8 mouse cellular contexts compared by ENCODE assay signal in genomic region chr4:41740380-41741157, GRCm38 (mm10). TPM values are rescaled to one million over a fixed set of nuclear protein-coding genes. Genes with fewer than 3 reads are reported as not detected.
DNase-seq lines count a peak whose midpoint lies in the region; ATAC-seq and TF ChIP-seq lines count a peak whose summit lies in the region.

No protein-coding gene starts in this region.

- H3K27ac ChIP-seq in layer of hippocampus, adult 2 months = peak overlapping the region; percentile 94
- H3K27ac ChIP-seq in forebrain, embryonic 16.5 days (ENCODE audit: low read length) = peak overlapping the region; percentile 80
- H3K27ac ChIP-seq in intestine, postnatal 0 days (ENCODE audit: low read depth, low read length) = peak overlapping the region; percentile 82
- peak overlapping the region; percentile 87 for H3K27ac ChIP-seq in liver, postnatal 0 days (ENCODE audit: low read depth)
- H3K27ac ChIP-seq in olfactory bulb, adult 2 months (ENCODE audit: insufficient read depth, low read depth, low read length) = peak overlapping the region; percentile 41; the same call in 1 of the 2 replicates

- TF ChIP-seq POLR2A in olfactory bulb, adult 2 months (IDR thresholded peaks at IDR 0.05; ENCODE audit: insufficient read depth, low read depth, low read length) = no peak

- no peak for TF ChIP-seq EP300 in liver, postnatal 0 days (IDR thresholded peaks at IDR 0.05; ENCODE audit: low read depth)

- H3K4me3 ChIP-seq in layer of hippocampus, adult 2 months = peak overlapping the region; percentile 75
- H3K4me3 ChIP-seq in forebrain, embryonic 16.5 days (replicated peaks; ENCODE audit: low read length) = peak overlapping the region; percentile 82
- peak overlapping the region; percentile 63 for H3K4me3 ChIP-seq in intestine, postnatal 0 days (ENCODE audit: low read depth, low read length)
- H3K4me3 ChIP-seq in liver, postnatal 0 days (ENCODE audit: low read depth, low read length) = peak overlapping the region; percentile 65
- H3K4me3 ChIP-seq in olfactory bulb, adult 2 months (ENCODE audit: insufficient read depth, low read depth, low read length) = peak overlapping the region; percentile 77

- WGBS in forebrain, embryonic 16.5 days = under 1% methylated on average over 48 of the region's 48 CpGs
- WGBS in intestine, postnatal 0 days = under 1% methylated on average over 46 of the region's 48 CpGs
- WGBS in liver, postnatal 0 days (ENCODE audit: insufficient replicate concordance) = under 1% methylated on average over 48 of the region's 48 CpGs
- WGBS in olfactory bulb, adult 2 months = 1% methylated on average over 48 of the region's 48 CpGs

- peak; percentile 1; the same call in 1 of the 2 replicates for TF ChIP-seq CTCF in layer of hippocampus, adult 2 months (conservative IDR thresholded peaks at IDR 0.05)
- TF ChIP-seq CTCF in intestine, postnatal 0 days (IDR thresholded peaks at IDR 0.05; ENCODE audit: low read depth) = peak; percentile 45
- peak; percentile 27; the same call in 1 of the 2 replicates for TF ChIP-seq CTCF in liver, postnatal 0 days (IDR thresholded peaks at IDR 0.05; ENCODE audit: low read depth)
- TF ChIP-seq CTCF in olfactory bulb, adult 2 months (IDR thresholded peaks at IDR 0.05; ENCODE audit: insufficient read depth, low read depth, low read length) = peak; percentile 30; the same call in 1 of the 2 replicates

- peak overlapping the region; percentile 82 for H3K9ac ChIP-seq in forebrain, embryonic 16.5 days (replicated peaks; ENCODE audit: low read depth, low read length)
- peak overlapping the region; percentile 57 for H3K9ac ChIP-seq in intestine, postnatal 0 days (ENCODE audit: low read depth, low read length)
- H3K9ac ChIP-seq in liver, postnatal 0 days (replicated peaks) = peak overlapping the region; percentile 59

- peak in 1 of 2 experiments; percentile 59 for DNase-seq in layer of hippocampus, adult 2 months (ENCODE audit: low spot score in 2 of 2)
- no peak for DNase-seq in layer of hippocampus, adult 9-10 months (ENCODE audit: low spot score)
- peak; percentile 57 for DNase-seq in cerebellum, adult 11 months
- no peak for DNase-seq in liver, postnatal 0 days
- no peak for DNase-seq in urinary bladder, postnatal 25 days (ENCODE audit: low spot score)

- peak; percentile 80 for ATAC-seq in forebrain, embryonic 16.5 days
- peak; percentile 65 for ATAC-seq in intestine, postnatal 0 days
- ATAC-seq in liver, postnatal 0 days = peak; percentile 74

- no peaks in the 10 kb centered on the region; the same call in 1 of the 2 replicates for H3K36me3 ChIP-seq in forebrain, embryonic 16.5 days (ENCODE audit: control insufficient read depth, insufficient read depth)
- H3K36me3 ChIP-seq in intestine, postnatal 0 days (ENCODE audit: control insufficient read depth, insufficient read depth) = peaks cover 7% of the 10 kb centered on the region; the same call in 1 of the 2 replicates
- H3K36me3 ChIP-seq in liver, postnatal 0 days (replicated peaks; ENCODE audit: insufficient read depth, low read length) = peaks cover 5% of the 10 kb centered on the region

- H3K4me2 ChIP-seq in forebrain, embryonic 16.5 days (ENCODE audit: low read length) = peak overlapping the region; percentile 93
- H3K4me2 ChIP-seq in intestine, postnatal 0 days (replicated peaks; ENCODE audit: low read depth) = peak overlapping the region; percentile 96
- peak overlapping the region; percentile 91 for H3K4me2 ChIP-seq in liver, postnatal 0 days (ENCODE audit: low read depth, low read length)

- H3K9me3 ChIP-seq in forebrain, embryonic 16.5 days (ENCODE audit: control insufficient read depth, low read length) = no peaks in the 10 kb centered on the region
- no peaks in the 10 kb centered on the region for H3K9me3 ChIP-seq in intestine, postnatal 0 days (ENCODE audit: control insufficient read depth)
- no peaks in the 10 kb centered on the region for H3K9me3 ChIP-seq in liver, postnatal 0 days (ENCODE audit: low read length)

- peaks cover 21% of the 10 kb centered on the region for H3K4me1 ChIP-seq in forebrain, embryonic 16.5 days (replicated peaks; ENCODE audit: control insufficient read depth, insufficient read depth, low read length)
- H3K4me1 ChIP-seq in intestine, postnatal 0 days (replicated peaks; ENCODE audit: control insufficient read depth, insufficient read depth, low read length) = peaks cover 8% of the 10 kb centered on the region; the same call in 1 of the 2 replicates
- peaks cover 22% of the 10 kb centered on the region for H3K4me1 ChIP-seq in liver, postnatal 0 days (ENCODE audit: insufficient read depth)
- peaks cover 5% of the 10 kb centered on the region for H3K4me1 ChIP-seq in olfactory bulb, adult 2 months (ENCODE audit: control insufficient read depth, insufficient read depth, low read length)

- 0 out of 2 replicates have a peak, but pooled peaks cover 3% of the 10 kb centered on the region for H3K27me3 ChIP-seq in forebrain, embryonic 16.5 days (replicated peaks; ENCODE audit: control insufficient read depth, insufficient read depth, low read length)
- H3K27me3 ChIP-seq in intestine, postnatal 0 days (replicated peaks; ENCODE audit: control insufficient read depth, insufficient read depth, low read length) = no peaks in the 10 kb centered on the region
- no peaks in the 10 kb centered on the region for H3K27me3 ChIP-seq in liver, postnatal 0 days (ENCODE audit: insufficient read depth, low read length)

RNA-seq across cellular contexts. Expression of gene Arid3c, which starts 9.6 kb away (rescaled TPM):
- not detected for total RNA-seq in layer of hippocampus, adult 2 months (2021)
- polyA plus RNA-seq in forebrain, embryonic 16.5 days (2015; fragmentation: Nextera tagmentation; extraction: Ambion mirVana) = not detected in 2 replicates
- polyA plus RNA-seq in intestine, postnatal 0 days (2015; fragmentation: Nextera tagmentation; extraction: Ambion mirVana) = not detected in 2 replicates
- not detected in 2 replicates for polyA plus RNA-seq in liver, postnatal 0 days (2015; fragmentation: Nextera tagmentation; extraction: Ambion mirVana)
- polyA plus RNA-seq in olfactory bulb, adult 2 months (2012; ENCODE audit: insufficient read depth, insufficient read length, low replicate concordance, missing spikeins) = not detected in 2 replicates

RNA-seq across cellular contexts. Expression of gene Galt, which starts 14.5 kb away (rescaled TPM):
- total RNA-seq in layer of hippocampus, adult 2 months (2021) = 10 to 100 TPM; 52.1 to 67.7 TPM
- polyA plus RNA-seq in forebrain, embryonic 16.5 days (2015; fragmentation: Nextera tagmentation; extraction: Ambion mirVana) = 21.2 and 30.2 TPM in 2 replicates
- 90.5 and 105 TPM in 2 replicates for polyA plus RNA-seq in intestine, postnatal 0 days (2015; fragmentation: Nextera tagmentation; extraction: Ambion mirVana)
- polyA plus RNA-seq in liver, postnatal 0 days (2015; fragmentation: Nextera tagmentation; extraction: Ambion mirVana) = 40.9 and 46.2 TPM in 2 replicates
- polyA plus RNA-seq in olfactory bulb, adult 2 months (2012; ENCODE audit: insufficient read depth, insufficient read length, low replicate concordance, missing spikeins) = not detected in 2 replicates

RNA-seq across cellular contexts. Expression of gene Sigmar1, which starts 15.4 kb away (rescaled TPM):
- 10 to 100 TPM; 40.4 to 42.9 TPM for total RNA-seq in layer of hippocampus, adult 2 months (2021)
- polyA plus RNA-seq in forebrain, embryonic 16.5 days (2015; fragmentation: Nextera tagmentation; extraction: Ambion mirVana) = 48.0 and 55.8 TPM in 2 replicates
- polyA plus RNA-seq in intestine, postnatal 0 days (2015; fragmentation: Nextera tagmentation; extraction: Ambion mirVana) = 46.4 and 50.6 TPM in 2 replicates
- 73.2 and 77.7 TPM in 2 replicates for polyA plus RNA-seq in liver, postnatal 0 days (2015; fragmentation: Nextera tagmentation; extraction: Ambion mirVana)
- polyA plus RNA-seq in olfactory bulb, adult 2 months (2012; ENCODE audit: insufficient read depth, insufficient read length, low replicate concordance, missing spikeins) = not detected in 2 replicates

RNA-seq across cellular contexts. Expression of gene Dctn3, which starts 17.6 kb away (rescaled TPM):
- 100 to 1,000 TPM; 136 to 153 TPM for total RNA-seq in layer of hippocampus, adult 2 months (2021)
- 304 and 315 TPM in 2 replicates for polyA plus RNA-seq in forebrain, embryonic 16.5 days (2015; fragmentation: Nextera tagmentation; extraction: Ambion mirVana)
- 127 and 144 TPM in 2 replicates for polyA plus RNA-seq in intestine, postnatal 0 days (2015; fragmentation: Nextera tagmentation; extraction: Ambion mirVana)
- 64.0 and 65.2 TPM in 2 replicates for polyA plus RNA-seq in liver, postnatal 0 days (2015; fragmentation: Nextera tagmentation; extraction: Ambion mirVana)
- not detected in 2 replicates for polyA plus RNA-seq in olfactory bulb, adult 2 months (2012; ENCODE audit: insufficient read depth, insufficient read length, low replicate concordance, missing spikeins)

RNA-seq across cellular contexts. Expression of gene Rpp25l, which starts 27.2 kb away (rescaled TPM):
- 10 to 100 TPM; 29.4 to 31.0 TPM for total RNA-seq in layer of hippocampus, adult 2 months (2021)
- 51.7 and 60.5 TPM in 2 replicates for polyA plus RNA-seq in forebrain, embryonic 16.5 days (2015; fragmentation: Nextera tagmentation; extraction: Ambion mirVana)
- polyA plus RNA-seq in intestine, postnatal 0 days (2015; fragmentation: Nextera tagmentation; extraction: Ambion mirVana) = 47.4 and 51.3 TPM in 2 replicates
- 30.9 and 31.7 TPM in 2 replicates for polyA plus RNA-seq in liver, postnatal 0 days (2015; fragmentation: Nextera tagmentation; extraction: Ambion mirVana)
- polyA plus RNA-seq in olfactory bulb, adult 2 months (2012; ENCODE audit: insufficient read depth, insufficient read length, low replicate concordance, missing spikeins) = not detected in 2 replicates

Comparison
In these comparisons a context has a peak if more than half of its experiments do, and no peak if none do; other contexts are left out.
1. H3K27ac ChIP-seq: peak in every context shown above with its lines; median percentile 94 in layer of hippocampus, adult 2 months; 87 in liver, postnatal 0 days; 82 in intestine, postnatal 0 days; 80 in forebrain, embryonic 16.5 days; 41 in olfactory bulb, adult 2 months.